Mouse (Mus musculus): ENCODE data around the gene Zmiz1. TPM values are rescaled to one million over a fixed set of nuclear protein-coding genes. Genes with fewer than 3 reads are reported as not detected.

Gene Zmiz1
- total RNA-seq, 2 experiments from 2014 or later = 89.1 to 116 TPM

DNA sequence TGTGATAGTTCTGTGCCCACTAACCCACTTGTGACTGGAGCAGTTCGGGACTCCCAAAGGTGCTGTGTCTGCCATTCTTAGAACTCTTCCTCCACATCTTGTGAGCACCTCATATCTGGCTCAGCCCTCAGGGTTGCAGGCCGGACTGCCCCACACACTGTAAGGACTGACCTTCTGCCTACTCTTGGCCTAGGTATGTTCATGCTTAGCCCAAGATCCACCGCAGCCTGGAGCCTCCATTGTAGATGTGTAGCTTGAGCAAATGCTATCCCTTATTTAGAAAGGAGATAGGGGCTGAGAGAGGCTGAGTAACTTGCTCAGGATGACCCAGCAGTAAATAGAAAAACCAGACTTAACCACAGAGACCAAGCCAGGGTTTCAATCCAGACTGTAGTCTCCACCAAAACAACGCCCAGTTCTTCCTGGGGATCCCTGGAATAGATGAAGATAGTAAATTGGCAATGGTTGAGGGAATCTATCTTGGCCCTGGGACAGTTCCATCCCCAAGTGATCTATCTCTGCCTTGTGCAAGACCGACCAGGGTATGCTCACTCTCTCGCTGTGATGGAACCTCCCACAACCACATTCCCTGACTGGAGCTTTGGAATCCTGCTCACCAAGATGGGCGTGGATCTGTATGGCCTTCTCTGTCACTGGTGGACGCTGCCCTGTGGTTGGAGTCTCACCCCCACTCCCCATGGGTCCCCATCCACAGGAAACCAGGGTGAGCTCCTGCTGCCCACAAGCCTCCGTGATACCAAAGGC lies 74.8 kb downstream of the Zmiz1 start:
- no peak for DNase-seq (ENCODE audit: low spot score in 2 of 2)

DNA sequence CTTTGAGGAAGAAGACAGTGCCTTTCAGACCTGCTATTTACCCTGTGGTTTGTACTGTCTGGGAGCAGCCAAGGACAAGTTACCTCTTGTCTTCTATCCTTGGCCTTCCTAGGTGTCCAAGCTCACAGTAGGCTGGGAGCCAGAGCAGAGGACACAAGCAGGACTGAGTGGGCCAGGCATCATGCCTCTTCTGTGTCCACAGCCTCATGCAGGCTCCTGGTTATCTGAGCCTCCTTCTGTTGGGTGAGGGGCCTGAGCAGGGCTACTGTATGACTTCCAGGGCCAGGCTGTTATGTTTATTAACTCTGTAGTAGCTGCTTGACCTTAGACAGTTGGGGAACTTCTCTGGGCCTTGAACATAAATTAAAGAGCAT lies 75.4 kb downstream of the Zmiz1 start:
- no peak for DNase-seq (ENCODE audit: low spot score in 2 of 2)

DNA sequence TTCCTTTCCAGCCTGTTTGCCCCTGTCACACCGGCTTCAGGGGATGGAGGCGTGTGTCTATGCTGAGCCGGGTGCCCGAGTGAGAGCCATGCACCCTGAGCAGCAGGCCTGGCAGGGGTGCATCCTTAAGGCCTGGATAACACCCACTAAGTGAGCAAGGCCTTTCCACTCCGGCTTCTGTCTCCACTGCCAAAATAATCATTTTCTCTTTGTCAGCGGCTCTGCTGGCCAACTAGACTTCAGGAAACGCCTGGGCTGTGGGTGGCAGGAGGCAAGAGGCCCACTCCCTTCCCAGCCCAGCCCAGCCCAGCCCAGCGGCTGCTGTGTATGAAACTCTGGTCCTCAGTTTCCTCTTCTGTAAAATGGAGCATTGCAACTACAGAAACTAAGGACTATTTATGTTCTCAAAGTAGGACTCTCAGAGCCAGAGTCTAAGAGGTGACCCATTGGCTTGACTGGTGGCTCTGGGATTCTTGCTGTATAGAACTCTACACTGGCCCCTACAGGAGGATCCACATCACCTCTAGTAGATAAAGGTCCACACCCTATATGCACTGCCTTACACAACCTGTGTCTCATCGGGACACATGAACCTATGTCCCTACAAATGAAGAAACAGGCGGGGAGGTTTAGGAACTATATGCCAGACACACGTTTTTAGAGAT lies 76.1 kb downstream of the Zmiz1 start:
- DNase-seq (ENCODE audit: low spot score in 2 of 2) = no peak

DNA sequence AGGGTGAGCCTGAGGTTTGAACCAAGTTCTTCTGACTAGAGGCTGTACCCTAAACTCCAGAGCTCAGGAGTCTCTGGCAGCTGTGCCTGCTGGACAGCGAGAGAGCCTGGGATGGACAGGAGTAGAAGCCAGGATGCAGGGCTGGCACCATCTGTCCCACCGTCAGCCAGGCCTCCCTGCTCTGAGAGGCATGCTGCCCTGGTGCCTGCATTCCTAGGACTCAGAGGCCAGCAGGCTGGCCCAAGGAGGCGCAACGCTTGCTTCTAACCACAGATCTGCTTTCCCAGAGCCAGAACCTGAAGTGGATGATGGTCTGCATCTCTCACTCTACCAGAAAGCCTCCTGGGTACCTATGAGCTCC lies 76.6 kb downstream of the Zmiz1 start:
- no peak for DNase-seq (ENCODE audit: low spot score in 2 of 2)

DNA sequence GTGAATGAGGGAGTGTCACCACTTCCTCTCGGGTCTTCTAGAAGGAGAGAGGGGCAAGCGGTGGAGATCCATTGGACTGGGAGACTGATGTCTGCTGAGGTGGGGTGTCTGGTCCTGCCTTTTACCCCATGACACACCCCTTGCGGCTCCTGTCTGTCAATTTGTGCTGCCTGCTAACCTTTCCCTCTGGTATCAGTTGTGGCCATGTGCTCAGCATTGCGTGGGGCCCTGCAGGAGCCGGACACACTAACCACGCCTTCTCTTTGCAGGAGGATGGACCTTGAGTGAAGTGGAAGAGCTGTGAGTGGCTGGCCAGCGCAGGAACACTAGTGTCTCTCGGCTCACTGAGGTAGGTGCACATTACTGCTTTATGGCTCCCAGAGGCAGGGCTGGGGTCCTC lies 77.5 kb downstream of the Zmiz1 start:
- DNase-seq (ENCODE audit: low spot score in 2 of 2) = no peak

DNA sequence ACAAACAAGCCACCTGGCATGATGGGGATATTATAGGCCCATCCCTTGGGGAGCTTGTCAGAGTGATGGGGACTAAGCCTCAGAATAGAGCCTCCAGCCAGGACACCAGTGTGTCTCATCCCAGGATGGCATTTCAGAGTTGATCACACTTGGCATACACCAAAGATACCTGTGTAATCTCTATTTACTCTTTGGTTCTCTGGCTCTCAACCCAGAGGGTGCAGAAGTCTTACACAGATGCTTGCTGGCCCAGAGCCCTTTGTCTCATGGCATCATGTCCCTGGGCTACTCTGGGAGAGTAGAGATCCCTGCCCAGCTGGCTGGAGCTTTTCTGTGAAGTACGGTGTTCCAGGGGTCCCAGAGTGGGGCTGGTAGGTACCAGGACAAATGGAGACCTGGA lies 78.4 kb downstream of the Zmiz1 start:
- no peak for DNase-seq (ENCODE audit: low spot score in 2 of 2)

DNA sequence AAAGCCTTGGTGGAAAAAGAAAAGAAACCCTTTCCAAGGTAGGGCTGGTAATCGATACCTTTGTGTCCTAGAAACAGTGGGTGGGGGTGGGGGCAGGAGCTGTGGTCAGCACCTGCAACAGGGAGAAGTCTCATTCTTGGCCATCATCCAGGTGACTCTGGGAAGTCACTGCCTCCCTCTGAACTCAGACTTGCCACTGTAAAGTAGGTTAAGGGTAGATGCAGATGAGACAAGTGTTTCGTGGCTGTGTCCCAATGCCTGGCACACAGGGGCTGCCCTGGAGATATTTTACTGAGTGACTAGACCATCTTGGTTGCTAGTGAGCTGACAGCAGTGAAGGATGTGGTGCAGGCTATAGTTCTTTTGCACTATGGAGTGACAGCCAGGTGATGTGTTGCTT lies 79.5 kb downstream of the Zmiz1 start:
- DNase-seq (ENCODE audit: low spot score in 2 of 2) = no peak

DNA sequence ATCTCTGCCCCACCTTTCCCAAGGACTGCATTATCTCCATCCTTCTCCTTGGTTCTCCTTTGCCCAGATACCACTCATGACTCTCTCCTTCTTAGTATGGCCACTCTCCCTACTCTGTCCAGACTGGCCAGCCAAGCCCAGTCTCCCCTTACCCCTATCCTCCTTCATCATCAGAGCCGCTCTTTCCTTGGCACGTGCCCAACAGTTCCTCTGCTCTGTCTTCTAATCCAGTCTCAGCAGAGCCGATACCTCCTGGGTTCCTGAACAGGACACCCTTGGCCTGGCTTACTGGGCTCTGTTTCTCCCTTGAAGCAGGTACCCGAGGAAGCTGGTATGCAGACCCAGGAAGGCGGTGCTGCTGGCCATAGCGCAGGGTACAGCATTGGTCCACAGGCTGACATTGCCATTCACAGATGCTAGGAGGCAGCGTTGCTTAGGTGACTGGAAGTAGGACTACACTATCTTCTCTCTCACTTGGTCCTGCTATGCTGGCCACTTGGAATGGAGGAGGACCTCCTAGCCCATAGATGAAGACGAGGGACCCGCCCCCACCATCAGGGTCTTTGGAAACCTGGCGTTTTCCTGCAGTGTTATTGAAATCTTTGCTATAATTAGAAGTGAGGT lies 80.6 kb downstream of the Zmiz1 start:
- no peak for DNase-seq (ENCODE audit: low spot score in 2 of 2)

DNA sequence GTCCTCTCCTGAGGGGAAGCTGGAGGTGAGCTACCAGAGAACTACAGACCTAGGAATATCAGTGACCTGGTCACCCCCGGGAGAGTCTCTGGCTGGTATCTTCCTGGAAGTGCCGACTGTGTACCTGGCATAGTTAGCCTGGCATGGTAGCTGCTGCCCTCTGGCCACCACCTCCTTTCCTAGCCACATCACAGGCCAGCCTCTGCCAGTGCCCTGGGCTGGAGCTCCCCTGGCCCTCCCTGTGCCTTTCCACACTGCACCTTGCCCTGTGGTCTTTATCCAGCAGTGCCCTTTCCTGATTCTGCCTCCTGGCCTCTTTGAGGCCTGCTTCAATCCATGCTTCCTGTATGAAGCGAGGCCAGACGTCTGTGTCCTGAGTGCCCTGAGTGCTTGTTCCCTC lies 81.2 kb downstream of the Zmiz1 start:
- no peak for DNase-seq (ENCODE audit: low spot score in 2 of 2)

DNA sequence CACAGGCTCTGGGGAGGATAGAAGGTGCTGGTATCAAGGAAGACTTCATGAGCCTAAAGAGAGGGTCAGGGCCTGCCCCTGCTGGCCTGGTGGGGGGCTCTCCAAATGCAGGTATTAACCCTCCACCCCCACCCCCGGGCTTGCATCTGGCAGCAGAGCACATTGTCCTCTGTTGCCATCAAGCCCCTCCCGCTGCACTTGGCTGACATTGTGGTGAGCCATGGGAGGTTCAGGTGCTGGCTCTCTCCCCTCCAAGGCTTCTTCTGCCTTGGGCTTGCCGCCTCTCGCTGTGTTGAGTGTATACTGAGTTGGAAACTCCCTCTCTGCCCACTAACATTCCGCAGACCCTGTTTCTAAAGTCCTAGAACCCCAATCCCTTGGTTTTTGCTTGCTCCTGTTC lies 82.2 kb downstream of the Zmiz1 start:
- no peak for DNase-seq (ENCODE audit: low spot score in 2 of 2)

DNA sequence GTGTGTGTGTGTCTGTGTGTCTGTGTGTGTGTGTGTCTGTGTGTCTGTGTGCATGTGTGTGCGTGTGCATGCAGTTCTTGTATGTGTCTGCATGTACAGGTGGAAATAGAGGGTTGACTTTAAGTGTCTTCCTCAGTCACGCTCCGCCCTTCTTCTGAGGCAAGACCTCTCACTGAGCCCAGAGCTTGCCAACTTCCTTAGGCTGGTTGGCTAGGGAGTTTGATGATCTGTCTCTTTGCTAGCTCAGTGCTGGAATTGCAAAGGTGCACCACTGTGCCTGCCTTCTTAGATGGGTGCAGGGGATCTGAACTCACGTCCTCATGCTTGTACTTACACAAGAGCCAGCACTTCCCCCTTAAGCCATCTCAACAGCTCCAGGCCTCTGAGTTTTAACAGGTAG lies 84.1 kb downstream of the Zmiz1 start:
- no peak for DNase-seq (ENCODE audit: low spot score in 2 of 2)

DNA sequence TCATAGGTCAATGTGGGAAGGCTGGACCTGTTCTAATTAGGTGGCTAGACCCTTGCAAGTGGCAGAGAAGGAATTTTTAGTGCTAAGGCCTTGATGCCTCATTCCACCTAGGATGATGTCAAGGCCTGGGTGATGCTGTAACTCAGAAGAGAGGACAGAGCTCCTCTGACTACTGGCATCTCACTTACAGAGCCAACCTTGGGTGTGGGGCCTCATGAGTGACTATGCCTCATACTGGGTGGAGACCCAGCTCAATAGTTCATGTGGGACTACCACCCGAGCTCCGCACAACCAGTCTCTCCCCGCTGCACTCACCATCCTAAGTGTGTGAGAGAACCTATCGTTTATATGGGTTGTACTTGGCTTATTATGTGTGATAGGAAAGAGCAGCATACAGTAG lies 84.9 kb downstream of the Zmiz1 start:
- DNase-seq (ENCODE audit: low spot score in 2 of 2) = no peak

DNA sequence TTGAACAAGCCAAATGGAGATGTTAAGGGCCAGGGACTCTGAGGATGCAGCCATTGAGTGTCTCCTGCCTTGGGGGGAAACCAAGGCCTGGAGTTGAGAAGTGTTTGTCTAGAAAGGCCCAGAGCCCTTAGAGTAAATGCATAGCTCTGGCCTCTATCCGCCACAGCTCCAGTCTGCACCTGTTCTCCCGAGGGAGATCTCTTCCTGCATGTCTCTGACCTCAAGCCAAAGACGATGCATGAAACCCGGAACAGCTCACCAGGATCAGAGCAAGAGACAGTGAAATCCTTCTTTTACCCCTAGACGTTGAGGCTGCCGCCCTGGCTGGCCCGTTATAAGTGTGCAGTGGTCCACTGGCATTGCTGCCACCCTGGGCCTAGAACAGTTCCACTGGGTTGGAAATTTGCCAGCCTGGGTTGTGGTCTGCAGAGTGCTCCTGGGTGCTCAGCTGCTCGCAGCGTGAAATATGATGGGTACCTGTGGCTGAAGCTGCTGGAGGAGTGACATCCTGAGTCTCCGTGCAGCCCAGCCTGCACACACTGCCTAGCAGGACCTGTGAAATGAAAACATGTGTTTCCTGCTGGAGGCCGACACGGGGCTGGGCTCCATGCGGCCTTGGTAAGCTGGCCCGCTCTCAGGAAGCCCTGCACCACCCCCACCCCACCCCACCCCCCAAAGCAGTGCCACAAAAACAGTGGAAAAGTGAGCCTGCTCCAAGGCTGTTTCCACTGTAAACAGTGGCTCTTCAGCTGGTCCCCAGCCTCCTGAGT lies 88.1 kb downstream of the Zmiz1 start:
- no peak for DNase-seq (ENCODE audit: low spot score in 2 of 2)

DNA sequence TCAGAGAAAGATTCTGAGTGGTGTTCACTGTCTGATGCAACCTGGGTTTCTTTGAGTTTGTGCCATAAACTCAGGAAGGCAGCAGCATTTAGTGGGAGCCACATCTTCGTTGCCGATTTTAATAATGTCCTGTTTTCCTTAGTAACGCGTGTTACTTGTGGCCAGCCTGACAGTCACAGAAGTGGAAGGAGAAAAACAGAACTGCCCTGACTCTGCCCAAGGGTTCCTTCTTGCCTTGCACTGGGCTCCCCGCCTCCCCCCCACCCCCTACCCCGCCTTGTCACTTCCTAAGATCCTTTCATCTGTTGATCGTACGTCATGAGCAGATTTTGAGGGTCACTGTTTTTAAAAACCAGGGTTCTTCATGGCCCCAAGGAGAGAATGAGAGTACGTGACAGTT lies 88.9 kb downstream of the Zmiz1 start:
- no peak for DNase-seq (ENCODE audit: low spot score in 2 of 2)

DNA sequence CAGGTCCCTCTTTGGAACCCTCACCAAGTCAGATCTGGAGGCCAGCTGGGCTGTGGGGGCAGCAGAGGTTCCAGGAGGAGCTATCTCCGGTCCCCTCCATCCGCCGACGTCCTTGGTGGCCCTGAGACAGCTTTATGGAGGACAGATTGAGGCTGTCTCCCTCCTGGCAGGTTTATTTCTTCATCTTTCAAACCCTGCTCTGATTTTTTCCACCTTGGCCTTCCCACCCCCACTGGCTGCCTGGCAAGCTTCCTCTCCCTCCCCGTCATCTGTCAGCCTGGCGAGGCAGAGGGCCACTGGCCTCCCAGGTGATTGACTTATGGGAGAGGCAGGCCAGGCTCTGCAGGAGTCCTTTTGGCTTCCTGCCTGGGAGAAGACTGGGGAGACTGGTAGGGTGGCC lies 89.7 kb downstream of the Zmiz1 start:
- DNase-seq (ENCODE audit: low spot score in 2 of 2) = no peak

DNA sequence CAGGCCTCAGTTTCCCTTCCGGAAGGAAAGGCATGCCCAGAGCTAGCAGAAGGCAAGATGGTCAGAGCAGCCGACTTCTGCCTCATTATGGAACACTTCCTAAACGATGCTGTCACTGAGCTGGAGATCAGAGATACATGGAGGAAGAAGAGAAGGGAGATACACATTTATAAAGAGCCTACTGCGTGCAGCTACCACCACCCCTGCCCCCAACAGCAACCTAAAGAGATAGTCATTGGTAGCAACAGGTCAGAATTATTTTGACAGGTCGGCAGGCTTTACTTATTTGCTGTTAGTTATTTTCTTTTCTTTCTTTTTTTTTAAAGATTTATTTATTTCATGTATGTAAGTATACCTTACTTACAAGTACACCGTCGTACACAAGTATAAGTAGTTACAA lies 90.1 kb downstream of the Zmiz1 start:
- no peak for DNase-seq (ENCODE audit: low spot score in 2 of 2)

DNA sequence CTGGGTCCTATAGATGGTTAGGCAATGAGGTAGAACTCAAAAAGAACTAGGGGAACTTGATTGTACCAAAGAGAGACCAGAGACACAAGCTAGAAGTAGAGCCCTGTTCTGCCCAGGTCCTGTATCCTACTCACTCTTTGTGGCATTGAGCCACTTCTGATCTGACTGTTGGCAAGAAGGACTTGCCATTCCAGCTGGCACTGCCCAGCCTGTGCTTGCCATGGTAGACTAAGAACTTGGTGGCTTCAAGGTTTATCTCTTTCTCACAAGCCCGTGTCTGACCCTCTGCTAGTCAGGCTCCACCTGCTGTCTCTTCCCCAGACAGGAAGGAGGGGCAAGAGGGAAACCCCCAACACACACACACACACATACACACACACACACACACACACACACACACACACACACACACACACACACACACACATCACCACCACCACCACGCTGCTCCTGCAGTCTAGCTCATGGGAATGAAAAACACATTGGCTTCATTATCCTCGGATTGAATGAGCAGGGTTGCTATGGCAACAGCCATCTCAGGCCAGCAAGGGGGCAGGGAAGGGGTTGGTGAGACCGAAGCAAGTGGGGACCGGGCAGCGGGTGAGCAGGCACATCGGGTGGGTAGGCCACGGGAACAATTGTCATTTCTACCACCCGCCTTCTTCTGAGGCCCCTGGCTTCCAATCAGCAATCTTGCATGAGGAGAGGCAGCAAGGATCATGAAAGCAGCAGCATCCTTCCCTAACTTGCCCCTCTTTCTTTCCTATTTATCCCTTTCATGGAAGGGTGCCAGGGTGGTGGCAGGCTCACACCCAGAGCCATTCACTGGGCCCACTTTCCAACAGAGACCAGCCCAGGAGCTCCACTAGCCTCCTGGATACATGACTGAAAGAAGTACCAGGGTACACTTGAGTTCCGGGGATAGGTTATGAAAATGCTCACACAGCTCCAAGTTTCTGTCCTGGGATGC lies 91.2 kb downstream of the Zmiz1 start:
- no peak for DNase-seq (ENCODE audit: low spot score in 2 of 2)

DNA sequence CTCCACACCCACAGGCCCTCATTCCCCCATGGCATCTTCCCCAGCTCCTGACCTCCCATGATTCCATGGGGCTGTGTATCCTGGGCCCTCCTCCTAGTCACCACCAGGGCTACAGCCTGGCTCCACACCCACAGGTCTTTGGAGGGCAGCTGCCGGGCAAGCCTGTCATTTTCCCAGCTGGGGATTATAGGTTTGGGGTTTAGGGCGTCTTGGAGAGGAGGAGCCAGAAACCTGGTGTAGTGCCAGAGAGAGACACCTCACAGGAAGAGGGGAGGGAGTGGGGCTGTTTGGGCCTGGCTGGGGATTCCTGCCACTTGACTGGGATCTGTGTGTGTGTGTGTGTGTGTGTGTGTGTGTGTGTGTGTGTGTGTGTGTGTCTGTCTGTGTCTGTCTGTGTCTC lies 92.7 kb downstream of the Zmiz1 start:
- DNase-seq (ENCODE audit: low spot score in 2 of 2) = no peak

DNA sequence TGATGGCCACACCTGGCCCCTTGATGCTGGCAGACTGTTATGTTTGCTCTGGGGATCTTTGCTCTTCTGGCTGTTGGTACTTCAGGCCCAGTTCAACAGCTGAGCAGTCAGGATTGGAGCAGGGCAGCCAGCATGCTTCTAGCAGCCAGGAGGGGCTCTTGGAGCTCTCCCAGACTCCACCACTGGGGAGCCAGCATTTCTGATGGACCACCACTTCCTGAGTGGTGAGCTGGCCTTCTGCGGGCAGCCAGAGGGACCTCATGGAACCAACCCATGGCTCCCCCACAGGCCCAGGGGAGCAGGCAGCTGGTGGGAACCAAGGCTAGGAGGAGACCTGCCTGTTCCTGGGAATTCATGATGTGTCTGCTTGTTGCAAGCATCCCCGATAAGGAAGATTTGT lies 94.4 kb downstream of the Zmiz1 start:
- no peak for DNase-seq (ENCODE audit: low spot score in 2 of 2)

DNA sequence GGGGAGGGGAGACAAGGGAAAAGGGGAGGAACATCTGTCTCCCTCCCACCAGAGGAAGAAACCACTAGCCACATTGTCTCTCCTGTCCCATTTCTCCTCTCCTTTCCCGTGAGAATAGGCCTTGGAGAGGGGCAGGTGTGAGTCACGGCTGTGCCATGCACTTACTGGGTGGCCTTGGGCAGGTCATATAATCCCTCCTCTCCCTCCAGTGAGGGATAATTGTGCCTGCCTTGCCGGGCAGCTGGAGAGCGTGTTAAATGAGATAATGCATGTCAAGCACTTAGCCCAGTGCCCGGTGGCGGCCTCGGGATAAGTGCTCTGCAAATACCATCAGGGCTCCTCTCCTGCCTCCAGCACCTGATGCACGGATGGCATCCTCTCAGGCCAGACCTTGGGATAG lies 95.8 kb downstream of the Zmiz1 start:
- DNase-seq (ENCODE audit: low spot score in 2 of 2) = no peak

DNA sequence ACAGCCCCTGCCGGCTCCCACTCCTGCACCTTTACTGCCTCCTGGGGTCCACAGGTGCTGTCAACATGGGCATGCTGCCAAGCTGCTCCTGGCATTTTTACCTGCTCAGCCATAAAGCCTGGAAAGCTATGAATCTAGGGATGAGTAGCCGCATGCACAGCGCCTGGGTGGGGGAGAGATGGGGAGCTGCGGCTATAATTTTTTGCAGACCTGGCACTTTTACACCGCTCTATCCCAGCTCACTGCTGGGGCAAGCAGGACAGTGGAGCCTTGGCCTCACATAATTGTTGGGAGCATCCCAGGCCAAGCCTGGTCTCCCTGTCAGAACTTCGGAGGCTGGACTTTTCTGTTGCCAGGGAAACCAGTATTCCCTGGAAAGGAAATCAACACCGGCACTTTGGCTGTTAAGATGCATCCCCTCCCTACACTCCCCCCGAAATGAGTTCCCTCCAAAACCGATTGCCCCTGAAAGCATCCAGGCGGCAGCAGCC lies 96.4 kb downstream of the Zmiz1 start:
- DNase-seq (ENCODE audit: low spot score in 2 of 2) = no peak
